Mouse (Mus musculus): ENCODE measurements around the gene Erh. TPM values are rescaled to one million over a fixed set of nuclear protein-coding genes. Genes with fewer than 3 reads are reported as not detected.

Gene Erh
- polyA plus RNA-seq, 1 experiment from 2014 or later, result 330 TPM

GRCm38 (mm10) chr12:80662322-80662721 lies 18.2 kb upstream of the Erh start:
- Histone ChIP-seq H3K4me3 (no peak overlapping the region), H3K27me3 (no peaks in the 10 kb centered on the region), H3K9ac (replicated peaks) (no peak overlapping the region), H3K4me1 (no peaks in the 10 kb centered on the region), H3K4me2 (replicated peaks) (no peak overlapping the region), H3K36me3 (peaks cover 17% of the 10 kb centered on the region), H3K27ac (replicated peaks) (no peak overlapping the region), H3K9me3 (no peaks in the 10 kb centered on the region)
- no peak for ATAC-seq (ENCODE audit: low FRiP score, low read depth)
- 95% methylated on average over 10 of the region's 10 CpGs for WGBS

- WGBS, result 88% methylated on average over 6 of the region's 6 CpGs
- Histone ChIP-seq H3K9me3 (no peaks in the 10 kb centered on the region), H3K4me1 (no peaks in the 10 kb centered on the region), H3K36me3 (peaks cover 10% of the 10 kb centered on the region; the same call in 1 of the 2 replicates), H3K27me3 (no peaks in the 10 kb centered on the region), H3K4me2 (replicated peaks) (no peak overlapping the region), H3K27ac (replicated peaks) (no peak overlapping the region), H3K9ac (replicated peaks) (no peak overlapping the region), H3K4me3 (no peak overlapping the region)
- ATAC-seq (ENCODE audit: low FRiP score, low read depth), result no peak
Observed at GRCm38 (mm10) chr12:80658661-80659060, 14.5 kb upstream of the Erh start.

- ATAC-seq (ENCODE audit: low FRiP score, low read depth), result no peak
- 91% methylated on average over 3 of the region's 3 CpGs for WGBS
- H3K4me3 ChIP-seq, result no peak overlapping the region
- no peaks in the 10 kb centered on the region for H3K27me3 ChIP-seq
- no peak overlapping the region for H3K9ac ChIP-seq (replicated peaks)
- no peaks in the 10 kb centered on the region for H3K36me3 ChIP-seq
- H3K27ac ChIP-seq (replicated peaks), result no peak overlapping the region
- H3K9me3 ChIP-seq, result no peaks in the 10 kb centered on the region
- no peak overlapping the region for H3K4me2 ChIP-seq (replicated peaks)
- no peaks in the 10 kb centered on the region for H3K4me1 ChIP-seq
Observed at GRCm38 (mm10) chr12:80654659-80655025, 10.5 kb upstream of the Erh start.

- Histone ChIP-seq H3K4me1 (no peaks in the 10 kb centered on the region), H3K27ac (replicated peaks) (no peak overlapping the region), H3K4me3 (no peak overlapping the region), H3K27me3 (no peaks in the 10 kb centered on the region), H3K9ac (replicated peaks) (no peak overlapping the region), H3K9me3 (no peaks in the 10 kb centered on the region), H3K36me3 (no peaks in the 10 kb centered on the region), H3K4me2 (replicated peaks) (no peak overlapping the region)
- ATAC-seq (ENCODE audit: low FRiP score, low read depth), result no peak
- WGBS, result 95% methylated on average over 7 of the region's 7 CpGs
Observed at GRCm38 (mm10) chr12:80653951-80654658, 10.0 kb upstream of the Erh start.

GRCm38 (mm10) chr12:80646377-80646776 lies 2.2 kb upstream of the Erh start:
- Histone ChIP-seq H3K36me3 (peaks cover 7% of the 10 kb centered on the region; the same call in 1 of the 2 replicates), H3K4me3 (0 out of 2 replicates have a peak overlapping the region, but pooled peaks have one; percentile 97), H3K27me3 (no peaks in the 10 kb centered on the region), H3K9ac (replicated peaks) (no peak overlapping the region), H3K4me1 (peaks cover 35% of the 10 kb centered on the region), H3K9me3 (no peaks in the 10 kb centered on the region), H3K27ac (replicated peaks) (no peak overlapping the region), H3K4me2 (replicated peaks) (peak overlapping the region; percentile 96; the same call in 1 of the 2 replicates)
- ATAC-seq (ENCODE audit: low FRiP score, low read depth), result no peak
- 92% methylated on average over 3 of the region's 3 CpGs for WGBS

GRCm38 (mm10) chr12:80644506-80644868 lies 346 bp upstream of the Erh start:
- H3K36me3 ChIP-seq, result peaks cover 24% of the 10 kb centered on the region
- no peaks in the 10 kb centered on the region for H3K27me3 ChIP-seq
- no peak overlapping the region for H3K27ac ChIP-seq (replicated peaks)
- peaks cover 35% of the 10 kb centered on the region for H3K4me1 ChIP-seq
- H3K9me3 ChIP-seq, result no peaks in the 10 kb centered on the region
- peak overlapping the region; percentile 97 for H3K4me3 ChIP-seq
- peak overlapping the region; percentile 96 for H3K4me2 ChIP-seq (replicated peaks)
- ATAC-seq (ENCODE audit: low FRiP score, low read depth), result no peak
- peak overlapping the region; percentile 72 for H3K9ac ChIP-seq (replicated peaks)
- WGBS, result 12% methylated on average over 18 of the region's 18 CpGs

- Histone ChIP-seq H3K4me1 (peaks cover 35% of the 10 kb centered on the region), H3K4me3 (peak overlapping the region; percentile 97), H3K27ac (replicated peaks) (peak overlapping the region; percentile 91), H3K27me3 (no peaks in the 10 kb centered on the region), H3K4me2 (replicated peaks) (peak overlapping the region; percentile 96), H3K9ac (replicated peaks) (peak overlapping the region; percentile 97), H3K9me3 (no peaks in the 10 kb centered on the region), H3K36me3 (peaks cover 37% of the 10 kb centered on the region)
- no peak; the same call in 1 of the 2 replicates for ATAC-seq (ENCODE audit: low FRiP score, low read depth)
- WGBS, result 4% methylated on average over 48 of the region's 48 CpGs
Observed at GRCm38 (mm10) chr12:80642725-80643692, 1.1 kb downstream of the Erh start.

GRCm38 (mm10) chr12:80631790-80632189 lies 12.4 kb downstream of the Erh start:
- no peak overlapping the region for H3K9ac ChIP-seq (replicated peaks)
- WGBS, result 87% methylated on average over 5 of the region's 5 CpGs
- no peak for ATAC-seq (ENCODE audit: low FRiP score, low read depth)
- no peak overlapping the region for H3K27ac ChIP-seq (replicated peaks)
- peaks cover 55% of the 10 kb centered on the region for H3K36me3 ChIP-seq
- H3K9me3 ChIP-seq, result no peaks in the 10 kb centered on the region
- H3K4me1 ChIP-seq, result peaks cover 2% of the 10 kb centered on the region; the same call in 1 of the 2 replicates
- H3K4me2 ChIP-seq (replicated peaks), result no peak overlapping the region
- H3K27me3 ChIP-seq, result no peaks in the 10 kb centered on the region
- no peak overlapping the region for H3K4me3 ChIP-seq

GRCm38 (mm10) chr12:80620501-80620900 lies 23.6 kb downstream of the Erh start:
- no peak overlapping the region for H3K4me2 ChIP-seq (replicated peaks)
- whole genome bisulfite sequencing, result 82% methylated on average over 5 of the region's 5 CpGs
- ATAC-seq (ENCODE audit: low FRiP score, low read depth), result no peak
- H3K9me3 ChIP-seq, result no peaks in the 10 kb centered on the region
- H3K9ac ChIP-seq (replicated peaks), result no peak overlapping the region
- H3K36me3 ChIP-seq, result no peaks in the 10 kb centered on the region
- H3K4me1 ChIP-seq, result no peaks in the 10 kb centered on the region
- no peak overlapping the region for H3K27ac ChIP-seq (replicated peaks)
- H3K4me3 ChIP-seq, result no peak overlapping the region
- no peaks in the 10 kb centered on the region for H3K27me3 ChIP-seq

- 70% methylated on average over 7 of the region's 7 CpGs for WGBS
- H3K4me2 ChIP-seq (replicated peaks), result no peak overlapping the region
- no peak overlapping the region for H3K27ac ChIP-seq (replicated peaks)
- H3K9ac ChIP-seq (replicated peaks), result no peak overlapping the region
- H3K9me3 ChIP-seq, result no peaks in the 10 kb centered on the region
- H3K4me1 ChIP-seq, result no peaks in the 10 kb centered on the region
- no peaks in the 10 kb centered on the region for H3K36me3 ChIP-seq
- no peak overlapping the region for H3K4me3 ChIP-seq
- no peak for ATAC-seq (ENCODE audit: low FRiP score, low read depth)
- H3K27me3 ChIP-seq, result no peaks in the 10 kb centered on the region
Observed at GRCm38 (mm10) chr12:80615371-80616257, 28.5 kb downstream of the Erh start.

- Histone ChIP-seq H3K9ac (replicated peaks) (no peak overlapping the region), H3K9me3 (no peaks in the 10 kb centered on the region), H3K27ac (replicated peaks) (no peak overlapping the region), H3K27me3 (no peaks in the 10 kb centered on the region), H3K36me3 (no peaks in the 10 kb centered on the region), H3K4me1 (no peaks in the 10 kb centered on the region), H3K4me2 (replicated peaks) (no peak overlapping the region), H3K4me3 (no peak overlapping the region)
- WGBS, result 62% methylated on average over 9 of the region's 9 CpGs
- no peak for ATAC-seq (ENCODE audit: low FRiP score, low read depth)
Observed at GRCm38 (mm10) chr12:80612113-80612791, 31.9 kb downstream of the Erh start.

Measured in midbrain, embryonic 12.5 days (tissue).